Mouse (Mus musculus) CH12.LX (cell line): ENCODE measurements around the gene Lrrc42. TPM values are rescaled to one million over a fixed set of nuclear protein-coding genes. Genes with fewer than 3 reads are reported as not detected.

ENCODE experiments used
- DNase-seq: peaks from one replicate; pipeline ENCODE4 v3.0.0-alpha.2; 2013; ENCODE audit errors: extremely low read depth
- H3K27ac ChIP-seq: 2 replicates; pipeline ENCODE4 v1.5.1; 2012; ENCODE audit warnings: low read depth, mild to moderate bottlenecking, control low read depth, moderate library complexity; ENCODE audit not compliant: insufficient read depth
- H3K27me3 ChIP-seq: replicated peaks from 2 replicates; pipeline ENCODE3; 2012; ENCODE audit warnings: inconsistent platforms
- H3K36me3 ChIP-seq, 2 experiments: replicated peaks in 1 of 2; 2 replicates each; pipeline versions ENCODE3 to v1.6.1; 2012; ENCODE audit warnings: inconsistent platforms in 1 of 2, low read length in 1 of 2, mild to moderate bottlenecking in 1 of 2, mixed read lengths in 1 of 2, moderate library complexity in 1 of 2; ENCODE audit not compliant: control insufficient read depth in 1 of 2, insufficient read depth in 1 of 2
- H3K4me1 ChIP-seq, 2 experiments: 2 replicates each; pipeline ENCODE4 v1.6.1; 2012; ENCODE audit warnings: inconsistent platforms in 1 of 2, moderate library complexity in 1 of 2; ENCODE audit not compliant: insufficient read depth in 2 of 2, control insufficient read depth in 1 of 2
- H3K4me2 ChIP-seq: 2 replicates; pipeline ENCODE4 v1.6.1; 2012; ENCODE audit warnings: low read depth, mild to moderate bottlenecking, control low read depth; ENCODE audit not compliant: poor library complexity, insufficient read depth, severe bottlenecking
- H3K4me3 ChIP-seq, 3 experiments: fragments of 150-350 bp in 1 of 3; sonication (generic) in 1 of 3; replicated peaks in 1 of 3; 2 replicates each; pipeline versions ENCODE3 to v1.5.1; 2011 to 2012; ENCODE audit warnings: low read depth in 2 of 3, low read length in 2 of 3, mild to moderate bottlenecking in 2 of 3, moderate library complexity in 2 of 3, control low read depth in 1 of 3, improper control_type of control experiment in 1 of 3, inconsistent platforms in 1 of 3, mixed read lengths in 1 of 3; ENCODE audit not compliant: poor library complexity in 1 of 3
- H3K79me2 ChIP-seq: replicated peaks from 2 replicates; pipeline ENCODE4 v1.6.1; 2012; ENCODE audit warnings: mild to moderate bottlenecking, moderate library complexity; ENCODE audit not compliant: control insufficient read depth, poor library complexity, insufficient read depth, severe bottlenecking; ENCODE audit errors: extremely low read depth
- H3K9ac ChIP-seq: 2 replicates; pipeline ENCODE4 v1.6.1; 2012; ENCODE audit warnings: low read depth, mild to moderate bottlenecking, control low read depth, moderate library complexity; ENCODE audit not compliant: insufficient read depth
- H3K9me3 ChIP-seq: replicated peaks from 2 replicates; pipeline ENCODE3; 2012; ENCODE audit warnings: low read length, inconsistent platforms, mixed read lengths
- CTCF ChIP-seq, 2 experiments: IDR thresholded peaks in 1 of 2; conservative IDR thresholded peaks in 1 of 2; 2 replicates each; pipeline ENCODE4 v1.5.1; 2011 to 2012; ENCODE audit warnings: low read depth in 2 of 2, low read length in 2 of 2, improper control_type of control experiment in 1 of 2, inconsistent platforms in 1 of 2, mild to moderate bottlenecking in 1 of 2, moderate library complexity in 1 of 2
- E2F4 ChIP-seq: IDR thresholded peaks from 2 replicates; pipeline ENCODE4 v1.6.1; 2011; ENCODE audit warnings: low read depth, low read length, improper control_type of control experiment; ENCODE audit not compliant: insufficient replicate concordance
- ELF1 ChIP-seq: IDR thresholded peaks from 2 replicates; pipeline ENCODE4 v1.6.1; 2014; ENCODE audit warnings: low read depth, mild to moderate bottlenecking, inconsistent platforms, low read length, improper control_type of control experiment
- EP300 ChIP-seq: IDR thresholded peaks from 2 replicates; pipeline ENCODE4 v1.6.1; 2011; ENCODE audit warnings: low read length, improper control_type of control experiment
- HCFC1 ChIP-seq: IDR thresholded peaks from 2 replicates; pipeline ENCODE4 v1.6.1; 2012; ENCODE audit warnings: low read depth, mild to moderate bottlenecking, inconsistent platforms, low read length, improper control_type of control experiment
- IRF4 ChIP-seq: IDR thresholded peaks from 2 replicates; pipeline ENCODE4 v1.6.1; 2014; ENCODE audit warnings: low read depth, mild to moderate bottlenecking, inconsistent platforms, low read length, improper control_type of control experiment
- JUN ChIP-seq: IDR thresholded peaks from 2 replicates; pipeline ENCODE4 v1.6.1; 2011; ENCODE audit warnings: low read depth, mild to moderate bottlenecking, low read length, improper control_type of control experiment, moderate library complexity; ENCODE audit not compliant: insufficient read depth
- JUND ChIP-seq: conservative IDR thresholded peaks from 2 replicates; pipeline ENCODE4 v1.6.1; 2011; ENCODE audit warnings: low read depth, low read length, improper control_type of control experiment
- MAFK ChIP-seq: IDR thresholded peaks from 2 replicates; pipeline ENCODE4 v1.6.1; 2011; ENCODE audit warnings: low read length, improper control_type of control experiment; ENCODE audit not compliant: insufficient replicate concordance
- MEF2A ChIP-seq: IDR thresholded peaks from 2 replicates; pipeline ENCODE4 v1.6.1; 2014; ENCODE audit warnings: low read depth, mild to moderate bottlenecking, inconsistent platforms, low read length, improper control_type of control experiment, borderline replicate concordance
- MYC ChIP-seq: IDR thresholded peaks from 2 replicates; pipeline ENCODE4 v1.6.1; 2011; ENCODE audit warnings: low read depth, mild to moderate bottlenecking, improper control_type of control experiment, low read length
- NRF1 ChIP-seq: IDR thresholded peaks from 2 replicates; pipeline ENCODE4 v1.6.1; 2014; ENCODE audit warnings: low read depth, mild to moderate bottlenecking, inconsistent platforms, low read length, improper control_type of control experiment, moderate library complexity
- PAX5 ChIP-seq: IDR thresholded peaks from 2 replicates; pipeline ENCODE4 v1.6.1; 2012; ENCODE audit warnings: low read length, inconsistent platforms, mixed read lengths
- POLR2A ChIP-seq: IDR thresholded peaks from 2 replicates; pipeline ENCODE4 v1.6.1; 2011; ENCODE audit warnings: low read depth, mild to moderate bottlenecking, improper control_type of control experiment, low read length
- POLR2AphosphoS2 ChIP-seq: IDR thresholded peaks from 2 replicates; pipeline ENCODE4 v1.6.1; 2011; ENCODE audit warnings: low read depth, low read length, improper control_type of control experiment
- RAD21 ChIP-seq: IDR thresholded peaks from 2 replicates; pipeline ENCODE4 v1.6.1; 2011; ENCODE audit warnings: low read depth, mild to moderate bottlenecking, low read length, improper control_type of control experiment, moderate library complexity
- SMC3 ChIP-seq: IDR thresholded peaks from 2 replicates; pipeline ENCODE4 v1.6.1; 2011; ENCODE audit warnings: low read depth, low read length, improper control_type of control experiment
- USF2 ChIP-seq: conservative IDR thresholded peaks from 2 replicates; pipeline ENCODE4 v1.6.1; 2011; ENCODE audit warnings: low read depth, low read length, improper control_type of control experiment
- ZC3H11A ChIP-seq: IDR thresholded peaks from 2 replicates; pipeline ENCODE4 v1.6.1; 2012; ENCODE audit warnings: low read depth, mild to moderate bottlenecking, inconsistent platforms, low read length, improper control_type of control experiment
- ZMIZ1 ChIP-seq: IDR thresholded peaks from 2 replicates; pipeline ENCODE4 v1.6.1; 2012; ENCODE audit warnings: low read depth, mild to moderate bottlenecking, inconsistent platforms, low read length, improper control_type of control experiment
- ZNF384 ChIP-seq: IDR thresholded peaks from 2 replicates; pipeline ENCODE4 v1.6.1; 2012; ENCODE audit warnings: low read depth, low read length, improper control_type of control experiment, inconsistent platforms
- dilution Hi-C: fragments of 300-500 bp; cut with MboI; formaldehyde crosslinking; loops from 2 replicates; pipeline ENCODE4 v1.14.3; 2020; ENCODE audit warnings: low sequenced_read_pairs; ENCODE audit not compliant: extremely low pct_unique_long_range_greater_than_20kb, extremely low pct_ligation_motif_present
- in situ Hi-C: fragments of 300-500 bp; cut with MboI; formaldehyde crosslinking; loops from 3 replicates; pipeline ENCODE4 v1.14.3; 2019; ENCODE audit warnings: low sequenced_read_pairs, low pct_ligation_motif_present, low pct_unique_long_range_greater_than_20kb, mixed read lengths
- polyA plus RNA-seq: library from polyadenylated mRNA; unstranded; fragments of >175 nt; gene quantifications from 2 replicates; pipeline ENCODE4 v1.2.1, GENCODE M21; 2012; ENCODE audit warnings: low read depth; ENCODE audit not compliant: insufficient read length
- total RNA-seq, 2 experiments: library from RNA; depleted of rRNA; stranded (reverse); fragments of 300-350 nt in 1 of 2; fragments of >200 nt in 1 of 2; gene quantifications; 2 replicates each; pipeline ENCODE4 v1.2.3; 2012 to 2014

Gene Lrrc42
- total and polyA plus RNA-seq, 3 experiments = 13.0 to 48.2 (median 24.9) TPM

DNA sequence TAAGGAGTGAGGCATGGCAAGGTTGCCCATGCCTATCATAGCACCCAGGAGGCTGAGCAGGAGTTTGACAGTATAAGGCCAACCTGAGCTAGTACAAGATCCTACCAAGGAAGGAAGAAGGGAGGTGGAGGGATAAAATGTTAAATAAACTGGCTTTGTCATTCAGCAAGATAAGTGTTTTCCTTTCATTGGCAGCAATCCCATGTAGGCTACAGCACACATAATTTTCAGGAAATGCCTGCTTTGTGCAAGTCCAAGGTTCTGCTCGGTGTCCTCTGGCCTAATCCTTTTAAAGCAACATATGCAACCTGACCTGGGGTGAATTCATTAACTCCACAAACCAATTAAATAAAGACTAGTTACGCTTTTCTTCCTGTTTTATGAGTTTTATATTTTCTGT is 8.0 kb downstream of the Lrrc42 start:
- Histone ChIP-seq H3K79me2 (no peaks in the 10 kb centered on the region; the same call in 1 of the 2 replicates), H3K9me3 (no peaks in the 10 kb centered on the region), H3K4me3 (no peak overlapping the region), H3K36me3 (peaks cover 12 to 51% of the 10 kb centered on the region in 2 experiments), H3K4me1 (peaks cover 7 to 38% of the 10 kb centered on the region in 2 experiments; a peak in 3 of 4 replicates), H3K27ac (no peak overlapping the region), H3K27me3 (no peaks in the 10 kb centered on the region), H3K4me2 (no peak overlapping the region), H3K9ac (no peak overlapping the region)
- dilution Hi-C loops (no loop called here), in situ Hi-C loops (no loop called here)
- TF ChIP-seq SMC3 (no peak), POLR2AphosphoS2 (no peak), ZC3H11A (no peak), USF2 (no peak), RAD21 (no peak), MYC (no peak), POLR2A (no peak), IRF4 (no peak), ZMIZ1 (no peak)
- DNase-seq = no peak

DNA sequence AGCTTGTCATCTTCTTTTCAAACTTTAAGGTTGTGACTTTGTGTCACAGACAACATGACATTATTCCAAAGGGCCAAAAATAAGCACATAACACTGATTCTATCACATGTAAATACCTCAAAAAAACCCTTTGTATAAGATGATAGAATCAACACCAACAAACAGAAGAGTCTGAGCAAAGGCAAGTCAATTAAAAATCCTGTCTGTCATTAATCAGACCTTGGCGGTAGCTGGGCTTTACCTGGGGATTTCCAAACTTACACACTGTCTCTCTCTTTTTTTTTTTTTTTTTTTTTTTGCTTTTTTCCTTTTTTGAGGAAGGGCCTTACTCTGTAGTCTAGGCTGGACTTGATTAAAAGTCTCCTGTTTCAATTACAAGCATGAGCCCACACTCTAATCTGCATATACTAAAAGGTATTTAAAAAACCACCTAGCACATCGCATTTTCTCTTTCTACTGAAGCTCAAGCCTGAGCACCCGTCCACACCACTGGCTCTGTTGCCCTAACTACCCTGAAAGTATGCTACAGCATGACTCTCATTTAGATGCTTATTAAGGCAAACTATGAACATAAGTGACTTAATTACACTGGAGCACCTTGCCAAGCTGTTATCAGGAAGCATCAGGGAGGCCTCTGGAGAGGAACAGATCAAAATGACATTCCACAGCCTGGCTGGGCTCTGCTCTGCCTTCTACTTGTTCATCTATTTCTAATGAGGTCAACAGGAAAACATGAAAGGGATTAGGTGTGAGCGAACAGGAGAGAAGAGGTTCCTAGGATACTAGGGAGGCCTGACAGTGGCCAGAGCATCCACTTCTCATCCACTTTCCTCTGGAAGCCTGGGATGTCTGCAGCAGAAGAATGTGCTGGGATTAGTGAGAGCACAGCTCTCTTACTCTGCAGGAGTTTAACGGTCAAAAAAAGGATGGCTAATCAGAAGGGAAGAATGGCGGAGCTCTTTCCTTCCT is 9.7 kb downstream of the Lrrc42 start:
- dilution Hi-C loops (no loop called here), in situ Hi-C loops (no loop called here)
- Histone ChIP-seq H3K9me3 (no peaks in the 10 kb centered on the region), H3K9ac (no peak overlapping the region), H3K27ac (no peak overlapping the region), H3K27me3 (no peaks in the 10 kb centered on the region), H3K36me3 (peaks cover 23 to 67% of the 10 kb centered on the region in 2 experiments), H3K4me2 (no peak overlapping the region), H3K79me2 (no peaks in the 10 kb centered on the region; the same call in 1 of the 2 replicates), H3K4me1 (peaks cover 7 to 22% of the 10 kb centered on the region in 2 experiments; a peak in 3 of 4 replicates), H3K4me3 (no peak overlapping the region)
- TF ChIP-seq MEF2A = 0 out of 2 replicates have a peak, but pooled peaks have one; percentile 29
- no peak for TF ChIP-seq POLR2AphosphoS2
- TF ChIP-seq E2F4 = no peak
- no peak for TF ChIP-seq JUN
- TF ChIP-seq CTCF (conservative IDR thresholded peaks at IDR 0.05 in 1 of 2, IDR thresholded peaks at IDR 0.05 in 1 of 2; ENCODE audit: low read depth in 2 of 2, low read length in 2 of 2) = no peak
- TF ChIP-seq ZMIZ1 = no peak
- no peak for TF ChIP-seq ZC3H11A
- no peak for TF ChIP-seq MAFK
- no peak for TF ChIP-seq JUND
- TF ChIP-seq NRF1 = no peak
- TF ChIP-seq ZNF384 = peak; percentile 96
- TF ChIP-seq ELF1 = no peak
- no peak for TF ChIP-seq HCFC1
- TF ChIP-seq PAX5 = no peak
- TF ChIP-seq IRF4 = no peak
- TF ChIP-seq EP300 = peak; percentile 47; the same call in 1 of the 2 replicates
- TF ChIP-seq RAD21 = no peak
- DNase-seq = peak; percentile 6
